Mouse (Mus musculus) Muller cell, postnatal 12 days (primary cell): ENCODE results near the gene Cldn20.

ENCODE experiments used
- DNase-seq: peaks from one replicate; pipeline ENCODE4 v3.0.0-alpha.2; 2015; ENCODE audit errors: inconsistent ontology term

Cldn20 gene

DNA sequence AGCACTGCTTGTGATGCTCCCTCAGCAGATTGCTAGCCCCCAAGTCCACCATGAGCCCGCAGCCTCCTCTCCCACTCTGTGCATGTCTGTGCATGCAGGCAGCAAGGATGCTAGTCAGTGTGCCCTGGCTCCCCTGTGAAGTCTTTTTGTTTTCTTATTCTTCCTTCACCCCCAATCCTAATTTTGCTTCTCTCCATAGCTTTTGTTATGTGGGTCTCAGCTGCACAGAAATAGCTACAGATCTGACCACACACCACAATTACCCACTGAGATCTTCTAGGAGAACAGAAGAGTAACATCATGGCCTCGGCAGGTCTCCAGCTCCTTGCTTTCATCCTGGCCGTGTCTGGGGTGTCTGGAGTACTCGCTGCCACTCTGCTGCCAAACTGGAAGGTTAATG, at the start of gene Cldn20:
Gene Cldn20 (plus strand): TSS at position 301 of the 400 bp plus-strand sequence.
- DNase-seq, result no peak

GRCm38 (mm10) chr17:3483091-3483490, 49.3 kb upstream of the Cldn20 start:
- no peak for DNase-seq

GRCm38 (mm10) chr17:3485851-3486250, 46.5 kb upstream of the Cldn20 start:
- DNase-seq, result no peak

DNA sequence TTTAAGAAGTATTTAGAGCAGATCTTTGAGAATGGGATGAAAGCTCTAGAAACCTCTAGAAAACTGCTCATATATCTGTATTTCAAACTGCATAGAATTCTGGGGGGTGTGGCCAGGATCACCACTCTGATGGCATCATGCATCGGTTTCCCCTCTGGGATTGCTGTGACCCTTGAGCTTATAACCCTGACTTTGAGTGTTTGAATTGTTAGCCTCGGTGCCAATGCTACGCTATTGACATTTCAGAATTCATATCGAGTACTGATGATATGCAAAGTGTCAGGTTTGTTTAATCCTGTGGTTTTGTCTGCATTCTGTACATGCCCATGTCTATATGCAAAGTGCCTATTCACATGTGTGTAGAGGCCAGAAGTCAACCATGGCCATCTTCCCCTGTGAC, 45.1 kb upstream of the Cldn20 start:
- no peak for DNase-seq

DNA sequence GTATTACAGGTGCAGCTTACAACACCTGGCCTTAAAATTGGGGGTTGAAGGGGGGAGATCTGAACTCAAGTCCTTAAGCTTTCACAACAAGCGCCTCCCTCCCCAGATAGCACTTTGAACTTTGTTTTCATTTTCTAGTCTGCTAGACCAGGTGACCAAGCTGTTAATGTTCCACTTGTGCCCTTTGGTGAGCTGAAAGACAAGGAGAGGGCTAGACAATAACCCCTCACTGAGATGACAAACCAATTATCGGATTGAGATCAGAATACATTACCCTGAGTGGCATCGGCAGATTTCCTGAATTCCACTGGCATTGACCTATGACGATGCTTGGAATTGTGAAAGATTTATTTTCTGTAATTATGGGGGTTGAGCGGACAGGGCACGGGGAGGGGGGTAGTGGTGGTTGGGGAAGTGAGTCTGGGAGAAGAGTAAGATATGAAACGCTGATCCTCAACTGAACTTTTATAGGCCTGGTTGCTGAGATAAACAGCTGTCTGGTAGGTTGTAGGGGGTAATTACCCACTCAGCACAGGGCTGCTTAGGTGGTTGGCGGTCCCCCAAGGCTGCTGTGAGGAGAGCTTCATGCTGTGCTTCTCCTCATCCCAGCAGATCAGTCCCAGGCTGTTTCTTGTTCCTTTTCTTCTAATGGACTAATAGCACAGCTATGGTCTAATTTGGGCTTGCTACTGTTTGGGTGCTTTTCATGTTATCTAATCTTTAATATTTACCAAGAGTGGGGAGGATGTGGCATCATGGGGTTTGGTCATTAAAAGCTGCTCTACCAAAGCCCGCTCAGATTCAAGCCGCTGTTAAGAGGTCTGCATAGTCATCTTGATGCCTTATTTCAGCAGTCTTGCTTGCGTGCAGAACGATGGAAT, 44.4 kb upstream of the Cldn20 start:
- DNase-seq, result peak; percentile 12

- peak; percentile 22 for DNase-seq
Observed at GRCm38 (mm10) chr17:3490216-3490895, 42.0 kb upstream of the Cldn20 start.

- DNase-seq, result no peak
Observed at GRCm38 (mm10) chr17:3491065-3491464, 41.3 kb upstream of the Cldn20 start.

DNA sequence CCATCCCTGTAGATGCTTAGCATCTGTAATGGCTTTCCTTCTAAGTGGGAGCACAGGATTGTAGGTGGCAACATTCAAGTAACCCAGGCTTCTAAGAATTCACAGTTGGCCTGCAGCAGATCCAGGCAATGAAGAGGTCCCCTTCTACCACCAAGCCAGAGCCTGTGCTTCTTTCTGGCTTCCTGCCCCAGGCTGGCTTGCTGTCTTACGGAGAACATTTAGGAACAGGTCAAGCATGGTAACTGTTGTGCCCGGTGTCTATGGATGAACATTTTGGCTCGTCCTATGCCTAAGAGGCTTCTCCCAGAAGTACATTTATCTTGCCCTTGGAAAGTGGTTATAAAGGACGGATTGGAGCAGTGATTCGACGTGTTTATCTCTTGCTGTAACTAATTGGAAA, 40.7 kb upstream of the Cldn20 start:
- no peak for DNase-seq

DNA sequence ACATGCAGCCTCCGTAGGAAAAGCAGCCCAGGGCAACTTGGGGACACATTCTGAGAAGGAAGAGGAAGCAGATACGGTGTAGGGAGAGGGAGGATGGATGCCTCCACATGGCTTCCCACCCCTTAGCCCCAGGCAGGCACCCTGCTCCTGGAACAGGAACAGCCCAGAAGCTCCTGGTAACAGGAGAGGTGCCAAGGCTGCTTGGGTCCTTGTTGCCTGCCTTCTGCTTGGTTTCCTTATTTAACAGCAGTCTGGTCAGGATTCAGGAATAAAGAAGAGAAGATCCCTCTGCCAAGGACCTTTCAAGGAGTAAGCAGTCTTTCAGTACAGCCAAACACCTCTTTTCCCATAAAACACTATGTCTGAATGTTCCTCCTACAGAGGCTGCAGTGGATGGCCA, 36.8 kb upstream of the Cldn20 start:
- DNase-seq, result no peak

- DNase-seq, result no peak
Observed at GRCm38 (mm10) chr17:3496080-3496479, 36.3 kb upstream of the Cldn20 start.

GRCm38 (mm10) chr17:3498086-3498485, 34.3 kb upstream of the Cldn20 start:
- DNase-seq, result no peak

DNA sequence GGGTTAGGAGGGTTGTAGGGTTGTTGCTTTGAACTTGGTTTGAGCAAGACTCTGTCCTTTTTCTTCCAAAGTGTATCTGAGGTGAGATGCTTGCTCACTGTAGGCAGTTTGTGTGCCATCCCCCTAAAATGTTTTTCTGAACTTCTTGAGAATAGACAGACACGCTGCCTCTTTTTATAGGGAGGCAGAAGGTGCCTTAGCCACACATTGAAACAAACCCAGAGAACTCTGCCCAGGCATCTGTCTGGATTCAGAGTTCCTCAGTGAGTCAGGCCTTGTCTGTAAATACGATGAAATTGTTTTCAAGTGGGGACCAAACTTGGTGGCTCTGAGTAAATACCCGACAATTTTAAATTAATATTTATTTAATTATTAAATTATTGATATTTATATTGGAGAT, 33.8 kb upstream of the Cldn20 start:
- no peak for DNase-seq

- no peak for DNase-seq
Observed at GRCm38 (mm10) chr17:3499468-3499867, 32.9 kb upstream of the Cldn20 start.

GRCm38 (mm10) chr17:3500076-3500475, 32.3 kb upstream of the Cldn20 start:
- DNase-seq, result no peak

- DNase-seq, result no peak
Observed at GRCm38 (mm10) chr17:3500936-3501335, 31.4 kb upstream of the Cldn20 start.

DNA sequence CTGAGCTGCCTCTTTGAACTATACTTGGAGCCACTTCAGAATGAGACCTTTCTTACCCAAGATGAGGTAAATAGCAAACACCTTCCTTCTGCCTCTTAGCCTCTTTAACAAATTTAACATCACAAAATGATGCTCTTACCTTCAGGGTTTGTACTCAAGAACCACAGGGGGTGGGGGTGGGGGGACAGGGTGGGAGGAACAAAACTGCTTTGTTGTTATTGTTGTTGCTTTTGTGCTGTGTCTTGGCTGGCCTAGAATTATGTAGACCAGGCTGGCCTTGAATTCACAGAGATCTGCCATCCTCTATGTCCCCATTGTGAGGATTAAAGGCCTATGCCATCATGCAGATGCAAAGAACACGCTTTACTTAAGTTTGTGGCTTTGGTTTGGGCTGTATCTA, 26.6 kb upstream of the Cldn20 start:
- no peak for DNase-seq

GRCm38 (mm10) chr17:3506508-3506907, 25.8 kb upstream of the Cldn20 start:
- no peak for DNase-seq

DNA sequence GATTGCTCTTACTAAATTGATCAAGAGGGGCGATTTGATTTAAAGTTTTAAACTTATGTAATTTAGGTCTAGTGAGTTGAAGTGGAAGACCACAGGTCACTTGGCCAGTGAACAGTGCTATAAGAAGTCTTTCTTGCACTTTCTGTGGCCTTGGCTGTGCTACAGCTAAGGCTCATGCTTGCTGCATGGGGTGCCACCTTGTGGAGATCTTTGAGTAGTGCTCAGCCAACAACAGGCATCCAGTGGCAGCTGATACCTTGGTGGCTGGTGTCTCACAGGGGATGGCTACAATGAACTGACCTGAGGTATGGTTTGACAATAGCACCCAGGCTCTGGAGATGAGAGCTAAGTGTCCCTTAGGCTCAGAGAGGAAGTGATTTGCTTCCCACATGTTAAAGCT, 22.5 kb upstream of the Cldn20 start:
- peak; percentile 33 for DNase-seq

DNA sequence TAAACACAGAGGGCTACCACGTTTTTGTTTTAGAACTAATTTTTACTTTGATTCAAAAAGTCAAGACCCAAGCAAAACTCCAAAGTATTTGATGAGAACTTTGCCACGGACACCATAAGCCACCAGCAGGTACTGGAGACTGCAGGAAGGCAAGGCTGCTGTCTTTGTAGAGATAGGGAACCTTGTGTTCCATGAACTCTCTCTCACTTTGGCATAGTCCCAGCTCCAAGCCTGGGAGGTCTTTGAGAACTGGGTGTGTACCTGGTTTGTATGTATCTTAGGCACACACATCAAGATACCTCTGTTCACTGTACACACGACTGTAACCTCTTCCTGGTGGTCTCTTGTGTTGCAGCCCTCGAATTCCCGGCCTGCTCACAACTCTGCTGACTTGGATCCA, 18.0 kb upstream of the Cldn20 start:
- no peak for DNase-seq

DNA sequence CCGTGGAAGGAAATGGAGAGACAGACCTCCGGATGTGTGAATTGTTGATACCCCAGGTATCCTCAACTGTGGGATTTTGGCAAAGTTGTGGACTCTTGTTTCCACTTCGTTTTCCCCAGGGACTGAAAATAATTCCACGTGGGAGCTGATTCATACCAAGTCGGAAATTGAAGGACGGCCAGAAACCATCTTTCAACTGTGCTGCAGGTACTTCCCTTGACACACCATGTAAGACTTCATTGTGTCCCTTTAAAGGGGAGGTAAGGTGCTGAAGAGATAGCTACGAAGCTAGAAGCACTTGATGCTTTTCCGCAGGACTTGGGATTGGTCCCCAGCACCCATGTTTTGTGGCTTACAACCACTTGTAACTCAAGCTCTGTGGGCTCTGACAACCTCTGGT, 16.5 kb upstream of the Cldn20 start:
- no peak for DNase-seq

DNA sequence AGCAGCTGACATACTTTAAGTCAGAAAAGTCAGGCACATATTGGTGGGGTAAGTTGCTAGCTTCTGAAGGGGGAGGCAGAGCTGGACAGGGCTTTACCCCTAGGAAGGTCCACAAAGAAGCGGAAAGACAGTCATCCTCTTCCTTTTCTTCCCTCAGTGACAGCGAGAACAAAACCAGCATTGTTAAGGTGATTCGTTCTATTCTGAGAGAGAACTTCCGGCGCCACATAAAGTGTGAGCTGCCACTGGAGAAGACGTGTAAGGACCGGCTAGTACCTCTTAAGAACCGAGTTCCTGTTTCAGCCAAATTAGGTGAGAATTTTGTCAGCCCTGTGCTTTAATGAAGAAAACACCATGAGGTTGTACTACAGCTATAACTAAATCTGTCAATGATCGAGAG, 15.9 kb upstream of the Cldn20 start:
- DNase-seq, result no peak

DNA sequence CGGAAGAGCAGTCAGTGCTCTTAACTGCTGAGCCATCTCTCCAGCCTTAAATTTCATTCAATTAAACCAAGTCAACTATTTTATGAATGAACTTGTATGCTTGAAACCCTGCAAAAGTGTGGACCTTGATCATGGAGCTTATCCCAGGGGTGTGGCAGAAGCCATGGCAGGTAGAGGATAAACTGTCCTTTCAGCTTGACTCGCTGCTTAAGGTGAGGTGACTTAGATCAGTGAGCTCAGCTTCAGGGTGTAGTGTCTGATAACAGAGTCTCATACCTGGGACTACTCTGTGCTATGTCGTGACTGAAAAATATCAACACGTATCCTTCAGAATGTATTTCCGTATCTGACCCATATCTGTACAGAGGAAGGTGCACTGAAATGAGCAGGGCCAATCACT, 12.0 kb upstream of the Cldn20 start:
- DNase-seq, result no peak

- DNase-seq, result no peak
Observed at GRCm38 (mm10) chr17:3527841-3528471, 4.4 kb upstream of the Cldn20 start.
